Mouse (Mus musculus) intestine, postnatal 0 days (tissue): Measurements from ENCODE around the gene Lysmd3. TPM values are rescaled to one million over a fixed set of nuclear protein-coding genes. Genes with fewer than 3 reads are reported as not detected.
A peak's percentile ranks its signal among the peaks of the same experiment; 100 is the strongest.

Experiments used
- ATAC-seq: fragments of 200-750 bp; cut with Nextera tagmentation; 2 replicates; pipeline ENCODE4 v1.8.0; 2017; ENCODE audit warnings: mild to moderate bottlenecking, moderate TSS enrichment, moderate library complexity
- H3K27ac ChIP-seq: fragments of 300-500 bp; sonication (generic); 2 replicates; pipeline ENCODE4 v1.5.1; 2014; ENCODE audit warnings: mild to moderate bottlenecking, low read depth, low read length, moderate library complexity
- H3K27me3 ChIP-seq: fragments of 300-500 bp; sonication (generic); replicated peaks from 2 replicates; pipeline ENCODE4 v1.6.1; 2014; ENCODE audit warnings: low read length, mixed read lengths; ENCODE audit not compliant: control insufficient read depth, insufficient read depth
- H3K36me3 ChIP-seq: fragments of 300-500 bp; sonication (generic); 2 replicates; pipeline ENCODE4 v1.6.1; 2014; ENCODE audit warnings: mild to moderate bottlenecking, moderate library complexity; ENCODE audit not compliant: control insufficient read depth, insufficient read depth
- H3K4me1 ChIP-seq: fragments of 300-500 bp; sonication (generic); replicated peaks from 2 replicates; pipeline ENCODE4 v1.6.1; 2014; ENCODE audit warnings: antibody characterized with exemption, low read length, mixed read lengths; ENCODE audit not compliant: control insufficient read depth, insufficient read depth
- H3K4me2 ChIP-seq: fragments of 300-500 bp; sonication (generic); replicated peaks from 2 replicates; pipeline ENCODE4 v1.6.1; 2014; ENCODE audit warnings: low read depth, mild to moderate bottlenecking, moderate library complexity
- H3K4me3 ChIP-seq: fragments of 300-500 bp; sonication (generic); 2 replicates; pipeline ENCODE4 v1.5.1; 2014; ENCODE audit warnings: low read depth, low read length
- H3K9ac ChIP-seq: fragments of 300-500 bp; sonication (generic); 2 replicates; pipeline ENCODE4 v1.6.1; 2014; ENCODE audit warnings: mild to moderate bottlenecking, low read depth, low read length
- H3K9me3 ChIP-seq: fragments of 300-500 bp; sonication (generic); 2 replicates; pipeline ENCODE4 v1.6.1; 2016; ENCODE audit warnings: mixed run types; ENCODE audit not compliant: control insufficient read depth
- CTCF ChIP-seq: sonication (generic); IDR thresholded peaks from 2 replicates; pipeline ENCODE4 v1.5.1; 2016; ENCODE audit warnings: low read depth, mild to moderate bottlenecking, control low read depth, antibody characterized with exemption, moderate library complexity
- WGBS: fragments of 180-500 bp; shearing (Covaris S2); extraction: QIAGEN DNeasy Blood & Tissue Kit; methylation state at CpG from one replicate; pipeline ENCODE4 v1.1.7; 2014; 5-methylcytosine and 5-hydroxymethylcytosine counted together
- polyA plus RNA-seq: library from polyadenylated mRNA; unstranded; fragments of >200 nt; fragmentation: Nextera tagmentation; extraction: Ambion mirVana; gene quantifications from 2 replicates; pipeline ENCODE4 v1.2.1, GENCODE M21; 2015

Gene Lysmd3
- polyA plus RNA-seq, 1 experiment from 2014 or later = 32.4 TPM

- H3K36me3 ChIP-seq = peaks cover 44% of the 10 kb centered on the region
- no peak overlapping the region for H3K4me2 ChIP-seq
- no peak overlapping the region for H3K9ac ChIP-seq
- no peak for TF ChIP-seq CTCF
- 0 out of 2 replicates have a peak, but pooled peaks have one; percentile 26 for ATAC-seq
- no peaks in the 10 kb centered on the region; the same call in 1 of the 2 replicates for H3K4me1 ChIP-seq
- no peak overlapping the region for H3K27ac ChIP-seq
- H3K27me3 ChIP-seq = no peaks in the 10 kb centered on the region
- no peak overlapping the region for H3K4me3 ChIP-seq
- no peaks in the 10 kb centered on the region for H3K9me3 ChIP-seq
- 83% methylated on average over 12 of the region's 12 CpGs for WGBS
Observed at GRCm38 (mm10) chr13:81663566-81664330, 6.3 kb downstream of the Lysmd3 start.

- Histone ChIP-seq H3K4me3 (no peak overlapping the region), H3K4me2 (no peak overlapping the region), H3K9ac (no peak overlapping the region), H3K9me3 (no peaks in the 10 kb centered on the region), H3K36me3 (peaks cover 49% of the 10 kb centered on the region), H3K4me1 (no peaks in the 10 kb centered on the region), H3K27me3 (no peaks in the 10 kb centered on the region), H3K27ac (no peak overlapping the region)
- ATAC-seq = peak; percentile 89
- TF ChIP-seq CTCF = no peak
- WGBS = 59% methylated on average over 5 of the region's 5 CpGs
Observed at GRCm38 (mm10) chr13:81664331-81664698, 6.9 kb downstream of the Lysmd3 start.

GRCm38 (mm10) chr13:81667713-81668112, 10.2 kb downstream of the Lysmd3 start:
- H3K4me2 ChIP-seq = no peak overlapping the region
- 89% methylated on average over 5 of the region's 5 CpGs for WGBS
- no peaks in the 10 kb centered on the region for H3K4me1 ChIP-seq
- H3K9me3 ChIP-seq = no peaks in the 10 kb centered on the region
- H3K9ac ChIP-seq = no peak overlapping the region
- peaks cover 55% of the 10 kb centered on the region for H3K36me3 ChIP-seq
- no peaks in the 10 kb centered on the region for H3K27me3 ChIP-seq
- H3K4me3 ChIP-seq = no peak overlapping the region
- ATAC-seq = no peak
- no peak for TF ChIP-seq CTCF
- no peak overlapping the region for H3K27ac ChIP-seq

- Histone ChIP-seq H3K36me3 (peaks cover 22% of the 10 kb centered on the region), H3K9ac (no peak overlapping the region), H3K4me2 (no peak overlapping the region), H3K9me3 (no peaks in the 10 kb centered on the region), H3K27me3 (no peaks in the 10 kb centered on the region), H3K27ac (no peak overlapping the region), H3K4me1 (no peaks in the 10 kb centered on the region), H3K4me3 (no peak overlapping the region)
- WGBS = 67% methylated on average over 8 of the region's 8 CpGs
- ATAC-seq = no peak
- TF ChIP-seq CTCF = no peak
Observed at GRCm38 (mm10) chr13:81675333-81675732, 17.9 kb downstream of the Lysmd3 start.

- Histone ChIP-seq H3K9ac (no peak overlapping the region), H3K36me3 (no peaks in the 10 kb centered on the region), H3K27me3 (no peaks in the 10 kb centered on the region), H3K9me3 (no peaks in the 10 kb centered on the region), H3K4me1 (no peaks in the 10 kb centered on the region), H3K27ac (no peak overlapping the region), H3K4me2 (no peak overlapping the region), H3K4me3 (no peak overlapping the region)
- no peak for TF ChIP-seq CTCF
- no peak for ATAC-seq
- 89% methylated on average over 3 of the region's 3 CpGs for WGBS
Observed at GRCm38 (mm10) chr13:81683107-81683506, 25.6 kb downstream of the Lysmd3 start.

- Histone ChIP-seq H3K27ac (no peak overlapping the region), H3K36me3 (no peaks in the 10 kb centered on the region), H3K4me1 (no peaks in the 10 kb centered on the region), H3K4me3 (no peak overlapping the region), H3K9ac (no peak overlapping the region), H3K9me3 (no peaks in the 10 kb centered on the region), H3K27me3 (no peaks in the 10 kb centered on the region), H3K4me2 (no peak overlapping the region)
- no peak for TF ChIP-seq CTCF
- WGBS = 81% methylated on average over 5 of the region's 5 CpGs
- no peak for ATAC-seq
Observed at GRCm38 (mm10) chr13:81684258-81684657, 26.8 kb downstream of the Lysmd3 start.
